Mouse (Mus musculus) myocyte (in vitro differentiated cells): ENCODE data around the gene Fam169b. TPM values are rescaled to one million over a fixed set of nuclear protein-coding genes. Genes with fewer than 3 reads are reported as not detected.

Experiments
- H3K27me3 ChIP-seq: one replicate; pipeline ENCODE4 v1.6.1; 2011; ENCODE audit not compliant: control insufficient read depth, insufficient read depth, insufficient read length
- H3K36me3 ChIP-seq: one replicate; pipeline ENCODE4 v1.6.1; 2011; ENCODE audit not compliant: control insufficient read depth, insufficient read depth
- H3K4me2 ChIP-seq: one replicate; pipeline ENCODE4 v1.6.1; 2011; ENCODE audit warnings: low read depth, control low read depth
- H3K4me3 ChIP-seq: one replicate; pipeline ENCODE4 v1.5.1; 2011; ENCODE audit warnings: mild to moderate bottlenecking, control low read depth, moderate library complexity
- H3K79me2 ChIP-seq: one replicate; pipeline ENCODE4 v1.6.1; 2011; ENCODE audit not compliant: control insufficient read depth, insufficient read depth
- H3ac ChIP-seq: one replicate; pipeline ENCODE4 v1.6.1; 2011; ENCODE audit not compliant: control insufficient read depth, insufficient read length
- CEBPB ChIP-seq: IDR thresholded peaks from 2 replicates; pipeline ENCODE4 v1.6.1; 2011; ENCODE audit warnings: mild to moderate bottlenecking, moderate library complexity; ENCODE audit not compliant: poor library complexity, insufficient read depth, severe bottlenecking
- E2F4 ChIP-seq: IDR thresholded peaks from one replicate; pipeline ENCODE4 v1.6.1; 2011; ENCODE audit warnings: mild to moderate bottlenecking, control low read depth, moderate library complexity; ENCODE audit not compliant: insufficient read depth
- MAX ChIP-seq: IDR thresholded peaks from one replicate; pipeline ENCODE4 v1.6.1; 2011; ENCODE audit warnings: low read depth, mild to moderate bottlenecking, control low read depth
- MYOD1 ChIP-seq, 3 experiments: IDR thresholded peaks; one replicate each; pipeline ENCODE4 v1.6.1; 2011; ENCODE audit warnings: control low read depth in 2 of 3, low read depth in 2 of 3, mild to moderate bottlenecking in 2 of 3, moderate library complexity in 1 of 3; ENCODE audit not compliant: insufficient read length in 2 of 3, control insufficient read depth in 1 of 3
- MYOG ChIP-seq, 3 experiments: IDR thresholded peaks; one replicate each; pipeline ENCODE4 v1.6.1; 2011; ENCODE audit warnings: control low read depth in 2 of 3, low read depth in 2 of 3, mild to moderate bottlenecking in 2 of 3; ENCODE audit not compliant: insufficient read length in 2 of 3, control insufficient read depth in 1 of 3, insufficient read depth in 1 of 3
- POLR2A ChIP-seq: IDR thresholded peaks from one replicate; pipeline ENCODE4 v1.6.1; 2011; ENCODE audit warnings: low read depth, mild to moderate bottlenecking, control low read depth, moderate library complexity; ENCODE audit not compliant: insufficient read length
- POLR2AphosphoS2 ChIP-seq: IDR thresholded peaks from one replicate; pipeline ENCODE4 v1.6.1; 2011; ENCODE audit warnings: low read depth, control low read depth; ENCODE audit not compliant: insufficient read length
- REST ChIP-seq: IDR thresholded peaks from one replicate; pipeline ENCODE4 v1.6.1; 2011; ENCODE audit warnings: mild to moderate bottlenecking, control low read depth, moderate library complexity; ENCODE audit not compliant: insufficient read depth, insufficient read length
- SRF ChIP-seq: IDR thresholded peaks from one replicate; pipeline ENCODE4 v1.6.1; 2011; ENCODE audit warnings: low read depth; ENCODE audit not compliant: control insufficient read depth, insufficient read length
- TCF12 ChIP-seq: IDR thresholded peaks from one replicate; pipeline ENCODE4 v1.6.1; 2011; ENCODE audit warnings: mild to moderate bottlenecking, control low read depth; ENCODE audit not compliant: poor library complexity, insufficient read depth, severe bottlenecking
- TCF3 ChIP-seq: IDR thresholded peaks from one replicate; pipeline ENCODE4 v1.6.1; 2011; ENCODE audit warnings: low read depth, control low read depth; ENCODE audit not compliant: insufficient read length
- USF1 ChIP-seq: IDR thresholded peaks from one replicate; pipeline ENCODE4 v1.6.1; 2011; ENCODE audit warnings: low read depth, mild to moderate bottlenecking, control low read depth, moderate library complexity
- polyA plus RNA-seq: library from polyadenylated mRNA; unstranded; fragments of >200 nt; fragmentation: generic; extraction: Trizol; gene quantifications from one replicate; pipeline ENCODE4 v1.2.1, GENCODE M21; 2012; ENCODE audit warnings: missing spikeins

Fam169b gene
- polyA plus RNA-seq, 1 experiment: 0.79 TPM

DNA sequence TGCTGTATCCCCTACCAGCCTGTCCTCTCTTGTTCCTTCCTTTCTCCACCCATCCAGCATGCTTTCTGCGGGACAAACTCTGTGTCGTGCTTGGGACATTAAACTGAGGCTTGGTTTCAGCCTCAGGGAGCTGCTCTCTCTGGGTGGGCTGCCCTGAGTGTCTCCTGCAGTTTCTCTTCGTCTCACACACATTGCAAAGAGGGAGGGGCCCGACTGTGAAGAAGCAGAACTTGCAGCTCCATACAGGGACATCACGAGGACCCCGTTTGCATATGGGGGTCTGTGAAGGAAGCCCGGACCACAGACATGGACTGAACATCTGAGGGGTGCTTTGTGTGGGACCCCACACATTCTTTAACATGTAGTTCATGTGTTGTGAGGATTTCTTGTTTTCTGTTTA, 89.0 kb downstream of the Fam169b start:
- TF ChIP-seq TCF12 (no peak), POLR2AphosphoS2 (no peak), CEBPB (no peak), E2F4 (no peak), MYOG (IDR thresholded peaks at IDR 0.05; ENCODE audit: control insufficient read depth in 1 of 3, insufficient read depth in 1 of 3, insufficient read length in 2 of 3, low read depth in 2 of 3) (no peak), MYOD1 (IDR thresholded peaks at IDR 0.05; ENCODE audit: control insufficient read depth in 1 of 3, insufficient read length in 2 of 3, low read depth in 2 of 3) (no peak), REST (no peak), POLR2A (no peak), SRF (no peak)

GRCm38 (mm10) chr7:68365711-68366110, 92.1 kb downstream of the Fam169b start:
- Histone ChIP-seq H3K27me3 (peaks cover 17% of the 10 kb centered on the region), H3ac (no peak overlapping the region), H3K79me2 (no peaks in the 10 kb centered on the region), H3K4me2 (no peak overlapping the region), H3K4me3 (no peak overlapping the region), H3K36me3 (no peaks in the 10 kb centered on the region)
- TF ChIP-seq REST (no peak), TCF12 (no peak), E2F4 (no peak), TCF3 (no peak), MYOG (IDR thresholded peaks at IDR 0.05; ENCODE audit: control insufficient read depth in 1 of 3, insufficient read depth in 1 of 3, insufficient read length in 2 of 3, low read depth in 2 of 3) (no peak), MAX (no peak), POLR2A (no peak), MYOD1 (IDR thresholded peaks at IDR 0.05; ENCODE audit: control insufficient read depth in 1 of 3, insufficient read length in 2 of 3, low read depth in 2 of 3) (no peak), USF1 (no peak), POLR2AphosphoS2 (no peak), CEBPB (no peak), SRF (no peak)

More for the DNA sequence above, 89.0 kb downstream of the Fam169b start:
- H3ac ChIP-seq: no peak overlapping the region
- H3K4me2 ChIP-seq: no peak overlapping the region
- no peaks in the 10 kb centered on the region for H3K79me2 ChIP-seq
- H3K4me3 ChIP-seq: no peak overlapping the region
- peaks cover 28% of the 10 kb centered on the region for H3K27me3 ChIP-seq
- no peaks in the 10 kb centered on the region for H3K36me3 ChIP-seq

DNA sequence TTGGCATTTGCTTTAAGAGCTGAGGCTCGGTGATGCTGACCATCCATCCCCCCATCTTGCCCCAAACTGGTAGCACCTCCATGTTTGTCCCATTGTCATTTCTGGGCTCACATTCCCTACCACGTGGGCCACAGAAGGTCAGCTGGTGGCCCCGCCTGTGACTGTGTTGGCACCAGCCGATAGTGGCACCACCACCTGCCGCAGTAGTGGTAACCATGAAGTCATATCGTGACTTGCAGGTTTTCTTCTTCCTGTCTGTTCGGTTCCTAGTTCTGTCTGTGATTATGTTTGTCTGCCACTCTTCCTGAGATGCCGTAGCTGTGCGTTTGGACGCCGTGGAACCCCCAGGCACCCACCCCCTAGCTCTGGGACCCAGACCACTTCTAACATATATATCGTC, 95.3 kb downstream of the Fam169b start:
- no peak overlapping the region for H3K4me3 ChIP-seq
- H3K27me3 ChIP-seq: peaks cover 43% of the 10 kb centered on the region
- no peaks in the 10 kb centered on the region for H3K36me3 ChIP-seq
- peak overlapping the region; percentile 61 for H3K4me2 ChIP-seq
- TF ChIP-seq MYOG (IDR thresholded peaks at IDR 0.05; ENCODE audit: control insufficient read depth in 1 of 3, insufficient read depth in 1 of 3, insufficient read length in 2 of 3, low read depth in 2 of 3) (peak in 1 of 3 experiments; percentile 49), MAX (no peak), MYOD1 (IDR thresholded peaks at IDR 0.05; ENCODE audit: control insufficient read depth in 1 of 3, insufficient read length in 2 of 3, low read depth in 2 of 3) (peak in 1 of 3 experiments; percentile 57), TCF12 (no peak)
- no peak overlapping the region for H3ac ChIP-seq
- H3K79me2 ChIP-seq: no peaks in the 10 kb centered on the region

DNA sequence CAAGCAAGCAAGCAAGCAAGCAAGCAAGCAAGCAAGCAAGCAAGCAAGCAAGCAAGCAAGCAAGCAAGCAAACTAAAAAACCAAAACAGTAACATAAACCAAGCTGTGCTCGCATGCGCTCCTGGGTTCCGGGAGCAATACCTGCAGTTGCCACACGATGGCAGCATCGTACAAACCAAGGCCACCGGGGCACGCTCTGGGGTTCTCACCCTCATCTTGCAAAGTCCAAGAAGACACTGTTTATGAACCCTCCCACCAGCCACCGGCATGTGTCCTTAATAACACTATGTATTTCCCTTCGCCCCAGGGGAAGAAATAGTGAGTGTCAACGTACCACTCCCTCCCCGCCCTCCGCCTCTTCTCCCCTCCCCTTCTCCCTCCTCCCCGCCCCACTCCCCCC, 96.1 kb downstream of the Fam169b start:
- Histone ChIP-seq H3K27me3 (peaks cover 43% of the 10 kb centered on the region), H3ac (no peak overlapping the region), H3K79me2 (no peaks in the 10 kb centered on the region), H3K36me3 (no peaks in the 10 kb centered on the region), H3K4me3 (no peak overlapping the region), H3K4me2 (peak overlapping the region; percentile 61)
- no peak for TF ChIP-seq E2F4
- TF ChIP-seq POLR2A: no peak
- TF ChIP-seq USF1: no peak
- TF ChIP-seq MYOG (IDR thresholded peaks at IDR 0.05; ENCODE audit: control insufficient read depth in 1 of 3, insufficient read depth in 1 of 3, insufficient read length in 2 of 3, low read depth in 2 of 3): no peak
- no peak for TF ChIP-seq TCF12
- no peak for TF ChIP-seq MAX
- TF ChIP-seq SRF: no peak
- TF ChIP-seq TCF3: no peak
- no peak for TF ChIP-seq POLR2AphosphoS2
- no peak for TF ChIP-seq CEBPB
- TF ChIP-seq MYOD1 (IDR thresholded peaks at IDR 0.05; ENCODE audit: control insufficient read depth in 1 of 3, insufficient read length in 2 of 3, low read depth in 2 of 3): no peak
- TF ChIP-seq REST: no peak
